In the genomic region with DNA sequence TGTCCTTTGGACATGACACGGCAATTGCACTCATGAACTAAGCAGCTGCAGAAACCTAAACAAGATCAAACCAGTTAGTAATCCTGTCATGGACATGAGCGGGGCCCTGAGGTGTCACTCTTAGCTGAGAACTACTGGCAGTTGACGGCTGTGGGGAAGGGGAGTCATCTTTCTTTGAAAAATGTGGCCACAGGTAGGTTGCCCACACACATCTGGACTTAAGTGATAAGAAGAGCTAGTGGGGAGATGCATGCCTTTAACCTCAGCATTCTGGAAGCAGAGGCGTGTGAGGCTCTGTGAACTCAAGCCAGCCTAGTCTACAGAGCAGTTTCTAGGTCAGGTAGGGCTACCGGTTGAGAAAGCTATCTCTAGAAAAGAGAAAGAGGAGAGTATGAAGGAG, we compare ENCODE assay signal across 1 mouse cellular context.
TF ChIP-seq lines count a peak whose summit lies in the region.

No protein-coding gene starts in this region.

TF ChIP-seq in MEL, 35 proteins besides CTCF, POLR2A, EP300 and RAD21 (continued from another document):
- no peak for TF ChIP-seq NRF1 (IDR thresholded peaks at IDR 0.05; ENCODE audit: insufficient read depth, low read depth, low read length, poor library complexity, severe bottlenecking)
- TF ChIP-seq MXI1 (IDR thresholded peaks at IDR 0.05; ENCODE audit: low read depth, low read length) = peak; percentile 79
- no peak for TF ChIP-seq POLR2AphosphoS2 (IDR thresholded peaks at IDR 0.05; ENCODE audit: low read length)
- TF ChIP-seq TAL1 (IDR thresholded peaks at IDR 0.05; ENCODE audit: low read length) = peak; percentile 99
- 0 out of 2 replicates have a peak, but pooled peaks have one; percentile 4 for TF ChIP-seq BHLHE40 (IDR thresholded peaks at IDR 0.05; ENCODE audit: borderline replicate concordance, low read depth, low read length)
- TF ChIP-seq ZNF384 (IDR thresholded peaks at IDR 0.05; ENCODE audit: low read depth, low read length) = 0 out of 2 replicates have a peak, but pooled peaks have one; percentile 7
- no peak for TF ChIP-seq NELFE (IDR thresholded peaks at IDR 0.05; ENCODE audit: low read depth, low read length)
- peak; percentile 95 for TF ChIP-seq TCF12 (IDR thresholded peaks at IDR 0.05; ENCODE audit: low read depth, low read length)
- TF ChIP-seq GATA1 (IDR thresholded peaks at IDR 0.05; ENCODE audit: low read depth, low read length) = peak; percentile 88
- peak; percentile 72 for TF ChIP-seq ETS1 (IDR thresholded peaks at IDR 0.05; ENCODE audit: low read depth, low read length)
- peak; percentile 78 for TF ChIP-seq RCOR1 (IDR thresholded peaks at IDR 0.05; ENCODE audit: low read depth, low read length)
- peak; percentile 82 for TF ChIP-seq SIN3A (IDR thresholded peaks at IDR 0.05; ENCODE audit: low read length)
- TF ChIP-seq MYB (IDR thresholded peaks at IDR 0.05; ENCODE audit: low read depth, low read length) = peak; percentile 87
- peak; percentile 76 for TF ChIP-seq MYC (IDR thresholded peaks at IDR 0.05; ENCODE audit: low read depth, low read length)
- no peak for TF ChIP-seq MAZ (IDR thresholded peaks at IDR 0.05; ENCODE audit: low read depth, low read length)
- 0 out of 2 replicates have a peak, but pooled peaks have one; percentile 2 for TF ChIP-seq ZC3H11A (IDR thresholded peaks at IDR 0.05; ENCODE audit: low read depth, low read length)
- peak; percentile 73 for TF ChIP-seq MAX (IDR thresholded peaks at IDR 0.05; ENCODE audit: low read length)
- TF ChIP-seq CHD2 (IDR thresholded peaks at IDR 0.05; ENCODE audit: low read length) = no peak
TF ChIP-seq in MEL: peak in this region for 13.
